Mouse (Mus musculus) spleen, postnatal 14 days (tissue): ENCODE results near the gene Ube2b.

Experiments
- DNase-seq, 2 experiments: peaks; one replicate each; pipeline ENCODE4 v3.0.0; 2021 to 2022; ENCODE audit warnings: low spot score in 2 of 2

Ube2b gene

DNA sequence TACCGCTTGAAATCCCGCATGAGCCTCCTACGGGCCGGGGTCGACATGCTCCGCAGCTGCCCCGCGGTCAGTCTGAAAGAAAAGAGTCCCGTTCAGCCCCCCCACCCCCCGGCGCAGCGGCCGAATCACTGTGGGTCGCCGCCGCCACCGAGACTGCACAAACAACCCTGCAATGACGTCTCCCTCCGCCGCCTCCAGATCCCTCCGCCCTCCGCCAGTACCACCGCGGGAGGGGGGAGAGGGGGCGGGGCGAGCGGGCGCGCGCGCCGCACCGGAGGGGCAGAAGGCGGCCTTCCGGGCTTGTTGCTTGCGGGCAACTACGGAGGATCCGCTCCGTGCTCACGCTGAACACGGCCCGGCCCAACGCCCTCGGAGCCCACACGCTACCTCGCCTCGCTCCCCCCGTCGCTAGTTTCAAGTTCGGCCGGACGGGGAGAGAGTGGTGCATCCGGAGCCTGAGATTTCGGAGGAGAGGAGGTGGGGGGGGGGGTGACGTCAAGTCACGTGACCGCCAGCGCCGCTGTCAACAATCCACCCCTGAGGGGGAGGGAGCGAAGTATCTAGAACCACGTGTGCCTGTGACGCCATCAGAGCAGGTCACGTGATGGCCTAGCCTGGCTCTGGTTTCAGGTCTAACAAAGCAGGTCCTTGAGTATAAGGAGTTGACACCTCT, at the start of gene Ube2b:
TSS of gene Ube2b (minus strand) at position 473 of the 673 bp plus-strand sequence.
- DNase-seq = peak; percentile 81 to 88

- DNase-seq = no peak
Measured at GRCm38 (mm10) chr11:52046446-52047165, 46.0 kb upstream of the Ube2b start.

DNA sequence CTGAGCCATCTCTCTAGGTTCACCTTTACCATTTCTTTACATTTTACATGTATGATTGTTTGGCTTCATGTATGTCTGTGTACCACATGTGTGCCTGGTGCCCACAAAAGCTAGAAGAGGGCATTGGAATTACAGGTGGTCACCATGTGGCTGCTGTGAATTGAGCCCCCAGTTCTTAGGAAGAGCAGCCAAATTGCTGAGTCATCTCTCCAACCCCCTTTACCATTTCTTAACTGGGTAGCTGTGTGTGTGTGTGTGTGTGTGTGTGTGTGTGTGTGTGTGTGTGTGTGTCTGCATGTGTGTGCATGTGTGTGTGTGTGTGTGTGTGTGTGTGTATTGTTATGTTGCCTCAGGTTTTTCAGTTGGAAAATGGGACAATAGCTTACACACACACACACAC, 43.6 kb upstream of the Ube2b start:
- DNase-seq = no peak

GRCm38 (mm10) chr11:52043224-52043623, 42.7 kb upstream of the Ube2b start:
- DNase-seq = no peak

DNA sequence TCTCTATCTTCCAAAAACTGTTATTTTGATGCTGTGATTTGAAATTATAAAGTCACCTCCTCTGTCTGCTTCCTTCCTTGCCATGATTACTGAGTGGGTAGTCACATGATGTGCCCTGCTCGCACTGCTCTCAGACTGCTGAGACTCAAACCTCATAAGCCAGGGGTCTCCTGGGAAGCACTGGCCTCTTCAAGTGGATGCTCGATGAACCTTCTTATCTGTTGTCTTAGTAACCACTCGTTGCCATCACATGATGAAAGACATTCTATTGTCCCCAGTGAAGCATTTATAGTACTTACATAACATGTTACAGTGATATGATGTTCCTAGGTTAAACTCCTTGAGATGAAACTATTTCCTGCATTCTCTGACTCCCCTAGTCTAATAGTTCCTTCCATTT, 37.1 kb upstream of the Ube2b start:
- no peak for DNase-seq

DNA sequence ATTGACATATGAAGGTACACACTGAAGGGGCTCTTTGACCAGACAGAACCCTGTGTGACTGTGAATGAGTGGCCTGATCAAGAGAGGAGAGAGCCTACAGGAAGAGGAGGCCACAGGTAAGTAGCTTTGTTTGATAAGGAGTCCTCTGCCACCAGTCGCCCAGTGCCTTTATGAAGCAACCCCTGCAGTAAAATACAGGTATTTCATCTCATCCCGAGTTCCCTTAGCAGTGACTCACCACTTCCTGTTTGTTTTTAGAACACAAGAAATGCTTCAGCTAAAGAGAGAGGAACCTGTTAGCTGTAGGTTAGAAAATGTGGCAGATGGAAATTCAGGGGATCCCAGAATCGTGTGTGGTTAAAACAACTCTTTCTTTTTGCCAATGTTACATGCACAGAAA, 35.3 kb upstream of the Ube2b start:
- DNase-seq = no peak

GRCm38 (mm10) chr11:52033953-52034352, 33.4 kb upstream of the Ube2b start:
- DNase-seq = no peak

DNA sequence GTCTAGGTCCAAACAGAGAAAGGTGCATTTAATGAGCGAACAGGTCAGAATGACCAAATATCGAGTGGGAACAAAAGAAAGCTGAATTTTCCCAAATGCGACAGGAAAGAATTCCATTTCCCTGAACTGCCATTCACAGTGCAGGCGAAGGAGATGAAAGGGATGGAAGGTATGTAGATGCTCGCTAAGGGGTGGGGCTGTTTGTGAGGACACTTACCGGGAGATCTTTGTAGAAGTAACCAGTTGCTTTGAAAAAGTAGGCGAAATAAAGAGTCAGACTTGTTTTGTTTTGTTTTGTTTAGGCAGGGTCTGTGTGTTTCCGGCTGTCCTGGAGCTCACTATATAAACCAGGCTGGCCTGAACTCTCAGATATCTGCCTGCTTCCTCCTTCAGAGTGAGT, 31.8 kb upstream of the Ube2b start:
- no peak for DNase-seq

DNA sequence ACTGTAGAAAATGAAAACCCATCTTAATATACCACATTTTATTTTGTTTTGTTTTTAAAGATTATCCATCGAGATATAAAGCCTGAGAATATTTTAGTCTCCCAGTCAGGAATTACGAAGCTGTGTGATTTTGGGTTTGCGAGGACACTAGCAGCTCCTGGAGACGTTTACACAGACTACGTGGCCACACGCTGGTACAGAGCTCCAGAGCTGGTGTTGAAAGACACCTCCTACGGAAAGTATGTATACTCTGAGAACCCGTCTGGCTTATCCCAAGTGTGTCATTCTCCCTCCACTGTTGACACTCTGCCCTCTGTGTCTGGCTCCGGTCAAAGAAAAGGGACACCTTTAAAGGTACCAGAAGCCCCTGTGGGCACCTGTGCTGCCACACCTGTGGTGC, 17.7 kb upstream of the Ube2b start:
- DNase-seq = no peak

GRCm38 (mm10) chr11:52011541-52011940, 11.0 kb upstream of the Ube2b start:
- no peak for DNase-seq

- DNase-seq = no peak
Measured at GRCm38 (mm10) chr11:52011011-52011410, 10.4 kb upstream of the Ube2b start.

DNA sequence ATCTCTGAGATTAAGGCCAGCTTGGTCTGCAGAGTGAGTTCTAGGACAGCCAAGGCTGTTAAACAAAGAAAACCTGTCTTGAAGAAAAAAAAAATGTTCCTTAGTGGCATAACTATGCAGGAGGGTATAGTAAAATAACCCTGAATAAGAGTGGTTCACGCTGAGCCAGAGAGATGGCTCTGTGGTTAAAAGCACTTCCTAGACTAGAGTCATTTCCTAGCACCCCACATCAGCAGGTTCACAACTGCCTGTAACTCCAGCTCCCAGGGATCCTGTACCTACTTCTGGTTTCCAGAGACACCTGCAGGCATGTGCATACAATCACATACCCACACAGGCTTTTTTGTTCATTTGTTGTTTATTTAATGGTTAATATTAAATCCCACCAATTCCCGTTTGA, 5.0 kb upstream of the Ube2b start:
- DNase-seq = no peak

- peak; percentile 82 to 85 for DNase-seq
Measured at GRCm38 (mm10) chr11:52003772-52004528, 3.4 kb upstream of the Ube2b start, which contains the start of gene Cdkl3. Gene Cdkl3 (plus strand): TSS chr11:52004221.

- DNase-seq = no peak
Measured at GRCm38 (mm10) chr11:52003505-52003771, 2.9 kb upstream of the Ube2b start.

DNA sequence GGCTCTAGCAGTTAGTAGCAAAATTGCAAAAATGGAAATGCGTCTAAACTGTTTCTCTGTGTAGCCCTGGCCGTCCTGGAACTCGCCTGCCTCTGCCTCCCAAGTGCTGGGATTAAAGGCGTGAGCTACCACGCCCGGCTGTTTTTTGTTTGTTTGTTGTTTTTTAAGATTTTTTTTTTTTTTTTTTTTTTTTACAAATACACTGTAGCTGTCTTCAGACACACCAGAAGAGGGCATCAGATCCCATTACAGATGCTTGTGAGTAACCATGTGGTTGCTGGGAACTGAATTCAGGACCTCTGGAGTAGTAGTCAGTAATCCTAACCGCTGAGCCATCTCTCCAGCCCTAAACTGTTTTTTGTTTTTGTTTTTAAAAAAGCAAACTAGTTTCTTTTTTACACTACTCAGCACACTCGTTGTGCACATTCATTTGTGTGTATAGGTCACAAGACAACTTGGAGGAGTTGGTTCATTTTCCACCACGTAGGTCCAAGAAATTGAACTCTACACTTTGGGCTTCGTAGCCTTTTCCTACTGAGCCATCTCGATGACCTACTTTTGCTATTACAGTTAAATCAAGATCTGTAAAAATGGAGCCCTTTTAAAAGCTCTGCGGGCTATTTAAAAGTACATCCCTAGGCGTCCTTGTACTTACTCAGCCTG, 2.4 kb upstream of the Ube2b start:
- no peak for DNase-seq

DNA sequence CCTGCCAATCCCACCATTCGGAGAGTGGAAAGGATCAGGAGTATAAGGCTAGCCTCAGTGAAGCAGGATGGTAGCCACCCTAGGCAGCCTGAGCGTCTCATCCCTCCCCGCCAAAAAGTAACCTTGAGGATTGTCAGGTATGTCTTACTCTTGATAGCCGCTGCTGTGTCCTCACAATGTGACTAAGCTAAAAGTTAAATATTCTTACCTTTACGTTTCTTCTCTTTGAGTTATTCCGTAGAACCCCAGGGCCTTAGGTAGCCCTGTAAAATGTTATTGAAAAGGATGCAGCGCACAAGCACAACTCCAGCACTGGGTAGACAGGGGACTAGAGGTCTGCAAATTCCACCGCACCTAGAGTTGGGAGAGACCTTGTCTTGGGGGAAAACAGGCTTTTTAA, 1.3 kb upstream of the Ube2b start:
- DNase-seq = no peak

GRCm38 (mm10) chr11:52001341-52001740, 779 bp upstream of the Ube2b start:
- no peak for DNase-seq

DNA sequence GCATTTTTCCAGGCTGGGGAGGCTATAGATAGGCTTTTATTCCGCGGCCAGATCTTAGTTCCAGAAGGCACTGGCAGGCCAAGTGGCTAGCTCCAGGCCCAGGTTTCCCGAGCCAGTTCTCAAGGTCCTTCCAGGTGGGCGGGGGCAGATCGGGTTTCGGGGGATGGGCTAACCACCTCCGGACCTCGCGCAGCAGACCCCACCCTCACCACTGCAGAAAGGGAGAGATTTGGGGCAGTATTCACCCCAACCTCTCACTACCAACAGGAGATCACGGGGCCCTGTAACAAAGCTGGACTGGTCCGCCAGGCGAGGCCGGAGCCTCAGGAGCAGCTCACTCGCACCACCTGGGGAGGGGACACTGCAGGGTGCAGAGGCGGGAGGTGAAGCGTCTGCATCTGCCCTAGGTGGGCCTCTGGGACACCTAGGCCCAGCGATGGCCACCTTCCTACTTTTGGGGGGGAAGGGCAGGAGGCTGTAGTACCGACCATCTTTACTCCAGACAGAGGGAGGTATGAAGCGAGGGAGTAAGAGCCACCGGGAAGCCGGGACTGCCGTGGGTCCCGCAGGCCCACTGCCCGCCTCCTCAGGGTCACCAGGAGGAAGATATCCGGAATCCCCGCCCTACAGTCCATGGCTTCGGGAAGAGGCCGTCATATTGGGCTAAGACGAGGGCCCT, 812 bp downstream of the Ube2b start:
- peak; percentile 10 to 32 for DNase-seq

DNA sequence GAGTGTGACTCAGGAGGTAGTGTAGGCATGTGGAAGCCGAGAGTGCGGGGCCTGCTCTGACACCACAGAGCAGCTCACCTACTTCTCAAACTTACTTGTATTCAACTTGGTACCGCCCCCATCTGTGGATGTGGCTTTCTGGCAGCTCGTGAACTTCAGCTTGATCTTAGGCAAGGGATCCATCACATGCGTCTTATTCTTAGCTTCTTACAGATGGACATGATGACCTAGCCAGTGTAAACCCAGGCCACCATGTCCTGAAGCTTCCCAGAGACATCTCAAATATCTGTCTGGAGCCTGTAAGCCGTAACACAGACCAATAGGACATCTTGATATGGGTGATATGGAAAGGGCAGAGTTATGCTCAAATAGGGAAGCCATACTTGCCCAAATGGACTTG, 28.9 kb downstream of the Ube2b start:
- DNase-seq = no peak

DNA sequence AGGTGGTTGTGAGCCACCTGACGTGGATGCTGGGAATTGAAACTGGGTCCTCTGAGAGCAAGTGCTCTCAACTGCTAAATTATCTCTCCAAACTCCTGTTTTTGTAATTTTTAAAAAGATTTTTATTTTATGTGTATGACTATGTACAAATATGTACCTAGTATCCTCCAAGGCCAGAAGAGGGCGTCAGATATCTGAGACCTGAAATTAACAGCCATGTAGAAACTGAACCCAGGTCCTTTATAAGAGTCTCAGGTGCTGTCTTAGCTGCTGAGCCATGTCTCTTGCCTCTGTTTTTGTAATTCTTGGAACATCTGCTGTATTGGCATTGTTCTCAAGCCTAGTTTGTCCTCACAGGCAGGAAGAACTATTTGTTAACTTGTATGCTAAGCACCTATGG, 31.1 kb downstream of the Ube2b start:
- DNase-seq = no peak

- no peak for DNase-seq
Measured at GRCm38 (mm10) chr11:51968896-51969295, 31.7 kb downstream of the Ube2b start.
